Mouse (Mus musculus) right cerebral cortex, postnatal 10 days (tissue): Measurements from ENCODE around the gene Zfp593.

Source experiments
- DNase-seq, 2 experiments: peaks; one replicate each; pipeline ENCODE4 v3.0.0; 2021; ENCODE audit warnings: low spot score in 2 of 2

Gene Zfp593

DNA sequence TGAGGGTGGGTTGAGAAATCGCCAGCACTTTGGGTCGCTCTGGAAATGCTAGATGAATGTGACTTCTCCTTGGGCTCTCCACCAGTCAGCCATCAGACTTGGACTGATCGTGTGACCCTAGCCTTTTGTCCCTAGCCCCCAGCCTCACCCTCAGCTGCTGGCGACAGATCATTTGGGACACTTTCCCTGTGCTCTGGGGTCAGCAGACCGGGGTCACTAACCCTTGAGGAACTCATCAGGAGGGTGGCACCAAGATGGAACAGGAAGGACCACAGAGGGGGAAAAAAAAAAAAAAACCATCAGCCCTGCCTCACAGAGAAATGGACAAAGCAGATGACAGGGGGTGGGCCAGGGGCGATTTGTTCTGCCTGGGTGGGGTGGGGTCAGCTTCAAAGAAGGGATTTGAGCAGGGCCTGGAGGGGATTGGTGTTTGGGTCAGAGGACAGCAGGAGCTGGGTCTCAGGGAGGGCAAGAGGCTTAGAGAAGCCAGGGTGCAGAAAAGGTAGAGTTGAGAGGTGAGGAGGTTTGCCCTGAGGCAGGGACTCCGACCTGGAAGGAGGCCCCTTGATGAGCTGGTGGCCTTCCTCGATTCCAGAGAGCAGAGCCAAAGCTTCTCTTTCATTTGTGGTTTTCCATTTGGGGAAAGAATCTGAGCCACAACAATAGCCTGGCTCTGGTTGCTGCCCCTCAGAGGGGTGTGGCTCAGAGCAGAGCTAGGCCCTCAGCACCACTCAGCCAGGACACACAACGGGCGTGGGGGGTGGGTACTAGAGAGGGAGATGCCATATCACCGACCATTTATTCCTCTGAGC lies 12.0 kb upstream of the Zfp593 start:
- DNase-seq, result no peak

GRCm38 (mm10) chr4:134256407-134257197 lies 11.2 kb upstream of the Zfp593 start:
- no peak for DNase-seq

GRCm38 (mm10) chr4:134255854-134256253 lies 10.5 kb upstream of the Zfp593 start:
- no peak for DNase-seq

DNA sequence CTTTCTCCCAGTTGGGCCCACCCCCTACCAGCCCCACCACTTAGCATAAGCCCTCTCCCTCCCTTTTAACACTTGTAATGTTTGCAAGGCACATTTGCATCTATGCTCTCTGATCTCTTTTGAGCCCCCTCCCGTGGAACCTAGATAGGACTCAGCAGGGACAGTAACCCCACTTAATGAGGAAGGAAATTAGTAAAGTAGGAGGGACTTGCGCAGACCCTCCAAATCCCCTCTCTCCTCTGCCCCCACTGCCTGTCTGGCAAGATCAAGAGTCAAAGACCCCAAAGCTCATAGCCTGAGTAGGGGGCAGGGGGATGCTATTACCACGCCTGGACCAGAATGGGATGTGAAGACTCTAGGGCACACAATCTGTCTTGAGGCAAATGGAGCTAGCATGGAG lies 9.4 kb upstream of the Zfp593 start:
- DNase-seq, result no peak

GRCm38 (mm10) chr4:134253722-134254324 lies 8.4 kb upstream of the Zfp593 start, which contains the start of gene Grrp1:
Gene Grrp1 (minus strand): TSS chr4:134254106.
- DNase-seq, result no peak

- no peak for DNase-seq
These were observed 7.7 kb upstream of the Zfp593 start for GRCm38 (mm10) chr4:134252911-134253721.

- peak in 1 of 2 experiments; percentile 35 for DNase-seq
These were observed 6.9 kb upstream of the Zfp593 start for GRCm38 (mm10) chr4:134252131-134252910.

DNA sequence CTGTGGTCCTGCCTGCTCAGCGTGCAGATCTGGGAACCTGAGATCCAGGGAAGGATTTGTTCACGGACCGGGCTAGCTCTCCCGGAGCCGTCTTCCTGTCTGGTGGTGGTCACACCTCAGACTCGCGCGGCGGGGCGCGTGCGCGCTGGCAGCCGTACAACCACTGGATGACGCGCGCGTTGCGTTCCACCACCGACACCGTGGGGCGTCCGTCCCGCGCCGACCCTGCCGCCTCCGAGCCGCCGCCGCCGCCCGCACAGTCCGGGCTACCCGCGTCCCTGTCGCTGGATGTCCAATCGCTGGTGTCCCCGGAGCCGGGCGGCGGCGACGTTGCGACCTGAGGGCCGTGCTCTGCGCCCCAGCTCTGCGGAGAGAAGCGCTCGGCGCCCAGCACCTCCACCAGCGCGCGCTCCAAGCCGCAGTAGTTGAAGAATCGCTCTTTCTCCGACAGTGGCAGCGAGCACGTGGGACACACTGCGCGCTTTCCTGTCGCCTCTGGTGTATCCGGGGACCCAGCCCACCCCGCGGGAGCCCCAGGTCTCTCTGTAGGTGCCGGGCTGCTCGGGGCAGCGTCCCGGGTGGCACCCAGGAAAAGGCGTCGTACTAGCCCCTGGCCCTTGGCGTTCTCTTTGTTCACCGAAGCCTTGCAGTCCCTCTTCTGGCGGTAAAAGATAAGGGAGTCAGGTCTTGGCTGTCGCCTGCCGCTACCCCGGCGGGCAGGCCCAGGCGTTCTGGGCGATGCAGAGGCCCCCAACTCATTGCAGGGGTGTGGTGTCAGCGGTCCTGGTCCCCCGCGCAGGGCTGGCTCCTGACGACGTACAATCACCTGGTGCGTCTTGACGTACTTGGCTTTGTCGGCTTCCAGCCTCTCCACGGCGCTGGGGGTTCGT lies 6.1 kb upstream of the Zfp593 start:
- DNase-seq, result peak; percentile 72 to 76

GRCm38 (mm10) chr4:134250930-134251240 lies 5.5 kb upstream of the Zfp593 start:
- no peak for DNase-seq

DNA sequence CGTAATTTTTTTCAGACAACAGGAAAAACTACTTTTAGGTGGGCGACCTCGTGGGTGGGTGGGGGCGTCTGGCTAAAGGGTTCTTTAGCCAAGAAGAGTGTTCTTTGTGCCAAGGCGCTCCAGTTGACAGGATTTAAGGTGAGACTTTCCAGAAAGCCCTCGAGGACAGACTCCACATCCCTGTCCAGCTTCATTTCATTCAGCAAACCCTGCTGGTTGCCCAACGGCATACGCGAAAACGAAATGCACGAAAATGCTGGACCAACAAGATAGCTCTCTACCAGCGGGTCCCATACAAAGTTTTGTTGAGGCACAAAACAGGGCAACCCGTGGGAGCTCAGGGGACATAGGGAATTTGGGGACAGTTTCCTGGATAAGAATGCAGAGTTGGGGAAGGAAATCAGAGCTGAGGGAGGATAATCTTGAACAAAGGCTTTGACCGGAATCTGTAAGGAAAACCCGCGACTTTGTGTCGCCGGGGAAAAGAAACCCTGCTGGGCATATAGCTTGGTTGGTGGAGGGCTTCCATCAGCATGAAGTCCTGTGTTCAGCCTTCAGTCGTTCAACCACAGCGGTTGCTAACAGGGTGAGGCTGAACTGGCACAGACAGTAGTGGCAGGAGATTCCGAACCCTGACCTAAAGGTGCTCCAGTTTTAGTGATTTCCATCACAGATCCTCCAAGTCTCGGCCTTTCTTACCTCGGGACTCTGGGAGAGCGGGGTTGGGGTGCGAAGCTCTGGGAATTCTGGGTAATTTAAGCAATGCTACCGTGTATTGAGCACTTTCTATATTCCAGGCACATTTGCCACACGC lies 4.9 kb upstream of the Zfp593 start:
- no peak for DNase-seq

- DNase-seq, result peak; percentile 75 to 82
These were observed 4.3 kb upstream of the Zfp593 start for GRCm38 (mm10) chr4:134249651-134250050.

GRCm38 (mm10) chr4:134246719-134247258 lies 1.4 kb upstream of the Zfp593 start, which contains the start of gene Gm30191:
Gene Gm30191 (plus strand): TSS chr4:134246935.
- peak in 1 of 2 experiments; percentile 44 for DNase-seq

- no peak for DNase-seq
These were observed 864 bp upstream of the Zfp593 start for GRCm38 (mm10) chr4:134246256-134246655.

- DNase-seq, result no peak
These were observed 1.7 kb downstream of the Zfp593 start, which contains the start of gene E130218I03Rik for GRCm38 (mm10) chr4:134243516-134244250. Gene E130218I03Rik (plus strand): TSS chr4:134243662.

- no peak for DNase-seq
These were observed 6.7 kb downstream of the Zfp593 start for GRCm38 (mm10) chr4:134238686-134239085.

- peak; percentile 56 to 65 for DNase-seq
These were observed 7.1 kb downstream of the Zfp593 start, which contains the start of gene Cnksr1 for GRCm38 (mm10) chr4:134238279-134238651. Gene Cnksr1 (minus strand): TSS chr4:134238399.

- no peak for DNase-seq
These were observed 7.7 kb downstream of the Zfp593 start for GRCm38 (mm10) chr4:134237582-134238278.
